Mouse (Mus musculus) embryo, embryonic 9.5 days (tissue): Measurements from ENCODE around the gene Uba1y.
"Not testable (repeated sequence)": the region's sequence is repeated elsewhere in the genome, so short reads cannot be mapped to it uniquely, and the experiment has no call there.

ENCODE experiments used
- DNase-seq: peaks from one replicate; pipeline ENCODE4 v3.0.0-alpha.2; 2017; ENCODE audit errors: extremely low spot score

Uba1y gene

DNA sequence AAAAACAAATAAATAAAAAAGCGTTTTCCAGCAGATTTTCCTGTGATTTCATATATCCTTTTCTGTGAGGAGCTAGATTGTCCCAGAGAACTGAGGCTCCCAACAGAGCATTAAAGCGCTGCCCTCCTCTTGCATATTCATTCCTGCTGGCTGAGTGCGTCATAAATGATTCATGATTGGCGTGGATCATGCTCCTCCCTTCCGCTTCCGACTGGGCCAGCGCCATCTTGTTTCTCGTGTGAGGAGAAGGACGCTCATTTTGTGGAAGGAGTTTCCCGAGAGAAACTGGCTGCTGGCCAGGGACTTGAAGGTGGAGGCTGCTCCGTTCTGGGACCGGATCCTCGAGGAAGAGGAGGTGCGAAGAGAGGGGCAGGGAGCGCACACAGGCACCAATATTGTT, at the start of gene Uba1y:
Gene Uba1y, plus strand, starts transcription at position 254 of the 400 bp plus-strand sequence.
- DNase-seq, result no peak

DNA sequence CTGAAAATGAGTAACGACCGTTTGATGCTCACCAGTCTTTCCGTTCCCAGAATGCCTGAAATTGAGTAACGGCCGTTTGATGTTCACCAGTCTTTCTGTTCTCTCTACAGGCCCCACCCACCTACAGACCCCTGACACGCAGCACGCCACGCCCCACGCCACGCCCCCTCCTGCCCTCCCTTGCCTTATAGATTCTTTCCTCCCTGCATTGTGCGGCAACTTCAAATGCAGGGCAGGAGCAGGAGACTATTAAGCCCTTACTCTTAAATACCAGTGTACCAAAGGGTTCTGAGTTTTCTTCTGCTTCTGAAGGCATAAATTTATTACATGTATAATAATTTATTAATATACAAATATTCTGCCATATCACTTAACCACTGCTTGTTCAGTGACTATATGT, 21.1 kb upstream of the Uba1y start, which contains the start of gene Zfy1:
Gene Zfy1, minus strand, starts transcription at position 101 of the 400 bp plus-strand sequence.
- DNase-seq, result not testable (repeated sequence)

DNA sequence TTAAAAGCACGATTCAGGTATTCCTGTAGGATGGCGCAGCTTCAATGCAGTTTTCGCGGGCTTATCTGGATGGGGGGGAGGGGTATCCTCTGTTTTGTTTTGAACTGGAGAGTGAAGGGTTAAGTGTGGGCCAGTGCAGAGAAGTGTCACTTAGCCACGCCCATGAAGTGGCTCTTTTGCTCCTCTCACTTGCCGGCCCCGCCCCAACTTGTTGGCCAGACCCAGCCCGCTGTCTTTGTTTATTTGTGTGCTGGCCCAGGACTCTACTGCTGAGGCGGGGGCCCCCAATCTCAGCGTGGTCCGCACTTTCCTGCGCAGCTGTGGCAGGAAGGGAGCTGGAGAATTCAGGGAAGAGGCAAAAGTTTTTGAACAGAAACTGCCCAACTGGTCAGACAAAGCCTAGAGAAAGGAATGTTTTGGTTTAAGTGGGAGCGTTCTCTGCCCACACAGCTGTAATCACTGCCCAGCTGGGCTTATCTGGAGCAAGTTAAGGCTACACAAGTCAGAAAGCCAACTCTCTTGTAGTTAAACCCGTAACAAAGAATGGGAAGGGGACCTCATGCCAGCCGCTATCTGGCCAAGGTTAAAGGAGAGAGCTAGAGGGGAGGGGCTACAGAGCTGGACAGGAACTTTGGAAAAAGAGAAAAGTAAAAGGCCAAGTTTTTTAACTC, 9.3 kb upstream of the Uba1y start:
- DNase-seq, result peak; percentile 68

DNA sequence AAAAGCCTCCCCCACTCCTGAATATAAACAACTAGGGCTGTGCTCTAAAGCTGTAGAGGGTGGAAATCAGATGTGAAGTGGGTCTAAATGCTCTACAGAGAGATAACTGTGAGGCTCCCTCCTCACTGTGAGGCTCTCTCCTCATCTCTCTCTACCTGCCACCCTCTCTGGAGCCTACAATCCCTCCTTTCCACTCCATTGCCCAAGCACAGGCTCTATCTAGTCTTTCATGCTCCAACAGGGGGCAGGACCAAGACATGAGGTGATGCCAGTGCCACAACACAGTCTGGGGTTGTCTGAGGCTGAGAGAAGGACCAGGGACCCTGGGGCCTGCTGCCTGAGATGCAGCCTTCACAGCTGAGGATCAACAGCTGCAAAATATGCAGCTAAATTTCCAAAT, 54.0 kb downstream of the Uba1y start:
- no peak for DNase-seq

DNA sequence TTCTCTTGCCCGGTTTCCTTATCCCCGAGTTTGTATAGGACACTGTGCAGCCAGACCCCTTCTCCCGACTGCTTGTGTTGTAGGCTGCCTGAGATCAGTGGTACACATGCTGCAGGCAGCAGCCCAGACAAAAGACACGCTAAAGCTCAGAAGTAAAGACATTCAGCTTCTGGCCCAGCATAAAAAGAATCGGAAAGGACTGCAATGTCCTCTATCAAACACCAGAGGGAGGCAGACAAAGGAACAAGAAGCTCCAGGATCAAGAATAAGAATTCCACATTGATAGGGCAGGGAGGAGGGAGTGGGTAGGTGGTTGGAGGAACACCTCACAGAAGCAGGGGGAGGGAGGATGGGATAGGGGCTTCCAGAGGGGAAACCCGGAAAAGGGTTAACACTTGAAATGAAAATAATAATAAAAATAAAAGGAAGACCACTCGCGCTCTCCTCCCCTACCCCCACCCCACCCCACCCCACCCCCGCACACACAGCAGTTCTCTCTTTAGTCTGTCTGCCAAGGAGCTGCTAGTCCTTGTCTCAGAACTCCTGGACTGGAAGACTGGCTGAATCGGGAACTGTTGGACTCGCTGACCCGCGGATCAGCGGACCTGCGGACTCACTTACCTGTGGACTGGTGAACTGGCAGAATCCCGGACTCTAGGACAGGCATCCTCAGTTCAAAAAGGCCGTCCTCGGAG, 54.6 kb downstream of the Uba1y start:
- DNase-seq, result peak; percentile 3
